Mouse (Mus musculus) kidney, embryonic 14.5 days (tissue): ENCODE measurements at regions not wholly inside any gene's neighbourhood (a gene's known extent, or its start where the extent isn't known, plus 50 kb on each side); places are given as distances from the start of the nearest gene placed in this dataset.

Source experiments
- ATAC-seq: fragments of 200-750 bp; cut with Nextera tagmentation; 2 replicates; pipeline ENCODE4 v1.8.0; 2017; ENCODE audit warnings: moderate number of reproducible peaks, mild to moderate bottlenecking, moderate TSS enrichment, moderate library complexity; ENCODE audit not compliant: low FRiP score, low TSS enrichment
- H3K27ac ChIP-seq: fragments of 300-500 bp; sonication (generic); 2 replicates; pipeline ENCODE4 v1.5.1; 2014; ENCODE audit warnings: low read depth, mild to moderate bottlenecking, low read length, moderate library complexity, mixed read lengths
- H3K27me3 ChIP-seq: fragments of 300-500 bp; sonication (generic); 2 replicates; pipeline ENCODE4 v1.6.1; 2014; ENCODE audit warnings: mild to moderate bottlenecking, low read length; ENCODE audit not compliant: control insufficient read depth, insufficient read depth
- H3K36me3 ChIP-seq: fragments of 300-500 bp; sonication (generic); 2 replicates; pipeline ENCODE4 v1.6.1; 2014; ENCODE audit warnings: low read length, mixed read lengths; ENCODE audit not compliant: control insufficient read depth, insufficient read depth
- H3K4me1 ChIP-seq: fragments of 300-500 bp; sonication (generic); 2 replicates; pipeline ENCODE4 v1.6.1; 2014; ENCODE audit warnings: low read length, mixed read lengths; ENCODE audit not compliant: control insufficient read depth, insufficient read depth
- H3K4me2 ChIP-seq: fragments of 300-500 bp; sonication (generic); replicated peaks from 2 replicates; pipeline ENCODE4 v1.6.1; 2014; ENCODE audit warnings: low read depth, mild to moderate bottlenecking, low read length
- H3K4me3 ChIP-seq: fragments of 300-500 bp; sonication (generic); 2 replicates; pipeline ENCODE4 v1.5.1; 2014; ENCODE audit warnings: mild to moderate bottlenecking, low read length
- H3K9ac ChIP-seq: fragments of 300-500 bp; sonication (generic); 2 replicates; pipeline ENCODE4 v1.6.1; 2014; ENCODE audit warnings: low read depth, mild to moderate bottlenecking, low read length, moderate library complexity
- H3K9me3 ChIP-seq: fragments of 300-500 bp; sonication (generic); 2 replicates; pipeline ENCODE4 v1.6.1; 2016; ENCODE audit warnings: low read length; ENCODE audit not compliant: control insufficient read depth
- WGBS: fragments of 180-500 bp; shearing (Covaris S2); extraction: QIAGEN DNeasy Blood & Tissue Kit; methylation state at CpG from one replicate; pipeline ENCODE4 v1.1.7; 2014; 5-methylcytosine and 5-hydroxymethylcytosine counted together

- WGBS: 67% methylated on average over 6 of the region's 6 CpGs
- H3K4me1 ChIP-seq: no peaks in the 10 kb centered on the region
- H3K4me3 ChIP-seq: no peak overlapping the region
- no peak overlapping the region for H3K9ac ChIP-seq
- H3K27me3 ChIP-seq: no peaks in the 10 kb centered on the region
- H3K4me2 ChIP-seq: no peak overlapping the region
- no peak overlapping the region for H3K27ac ChIP-seq
- H3K9me3 ChIP-seq: no peaks in the 10 kb centered on the region
- no peaks in the 10 kb centered on the region for H3K36me3 ChIP-seq
- no peak for ATAC-seq
These were observed 145.1 kb upstream of the L3mbtl3 start for GRCm38 (mm10) chr10:26520879-26521278.

GRCm38 (mm10) chr10:26525848-26526546, 150.2 kb upstream of the L3mbtl3 start:
- WGBS: 74% methylated on average over 4 of the region's 4 CpGs
- H3K4me3 ChIP-seq: no peak overlapping the region
- H3K9ac ChIP-seq: no peak overlapping the region
- no peak overlapping the region for H3K27ac ChIP-seq
- H3K36me3 ChIP-seq: no peaks in the 10 kb centered on the region
- no peak for ATAC-seq
- no peaks in the 10 kb centered on the region for H3K27me3 ChIP-seq
- H3K9me3 ChIP-seq: no peaks in the 10 kb centered on the region
- no peak overlapping the region for H3K4me2 ChIP-seq
- H3K4me1 ChIP-seq: no peaks in the 10 kb centered on the region

GRCm38 (mm10) chr10:26540189-26540588, 164.4 kb upstream of the L3mbtl3 start:
- no peaks in the 10 kb centered on the region for H3K4me1 ChIP-seq
- no peaks in the 10 kb centered on the region for H3K36me3 ChIP-seq
- no peak overlapping the region for H3K4me2 ChIP-seq
- H3K27ac ChIP-seq: no peak overlapping the region
- H3K4me3 ChIP-seq: no peak overlapping the region
- H3K9me3 ChIP-seq: no peaks in the 10 kb centered on the region
- no peak overlapping the region for H3K9ac ChIP-seq
- ATAC-seq: no peak
- H3K27me3 ChIP-seq: no peaks in the 10 kb centered on the region

GRCm38 (mm10) chr10:26544061-26544460, 168.3 kb upstream of the L3mbtl3 start:
- Histone ChIP-seq H3K4me2 (no peak overlapping the region), H3K4me3 (no peak overlapping the region), H3K4me1 (no peaks in the 10 kb centered on the region), H3K9ac (no peak overlapping the region), H3K27ac (no peak overlapping the region), H3K9me3 (no peaks in the 10 kb centered on the region), H3K36me3 (no peaks in the 10 kb centered on the region), H3K27me3 (no peaks in the 10 kb centered on the region)
- no peak for ATAC-seq
- 90% methylated on average over 1 of the region's 1 CpGs for WGBS

- Histone ChIP-seq H3K4me1 (no peaks in the 10 kb centered on the region), H3K4me2 (no peak overlapping the region), H3K9ac (no peak overlapping the region), H3K36me3 (no peaks in the 10 kb centered on the region), H3K27me3 (no peaks in the 10 kb centered on the region), H3K4me3 (no peak overlapping the region), H3K27ac (no peak overlapping the region), H3K9me3 (no peaks in the 10 kb centered on the region)
- WGBS: 83% methylated on average over 1 of the region's 1 CpGs
- no peak for ATAC-seq
These were observed 169.0 kb upstream of the L3mbtl3 start for GRCm38 (mm10) chr10:26544796-26545195.

- Histone ChIP-seq H3K4me1 (no peaks in the 10 kb centered on the region), H3K9me3 (no peaks in the 10 kb centered on the region), H3K4me3 (no peak overlapping the region), H3K27me3 (no peaks in the 10 kb centered on the region), H3K9ac (no peak overlapping the region), H3K27ac (no peak overlapping the region), H3K36me3 (no peaks in the 10 kb centered on the region), H3K4me2 (no peak overlapping the region)
- WGBS: 86% methylated on average over 8 of the region's 8 CpGs
- ATAC-seq: no peak
These were observed 180.5 kb upstream of the L3mbtl3 start for GRCm38 (mm10) chr10:26556246-26556645.

- WGBS: 81% methylated on average over 1 of the region's 1 CpGs
- no peaks in the 10 kb centered on the region for H3K4me1 ChIP-seq
These were observed 182.3 kb upstream of the L3mbtl3 start for GRCm38 (mm10) chr10:26558118-26558517.

GRCm38 (mm10) chr10:26559323-26559722, 183.6 kb upstream of the L3mbtl3 start:
- no peak overlapping the region for H3K27ac ChIP-seq
- no peak overlapping the region for H3K4me3 ChIP-seq
- no peak overlapping the region for H3K9ac ChIP-seq
- H3K4me1 ChIP-seq: no peaks in the 10 kb centered on the region
- H3K27me3 ChIP-seq: no peaks in the 10 kb centered on the region
- 68% methylated on average over 4 of the region's 4 CpGs for WGBS
- no peaks in the 10 kb centered on the region for H3K36me3 ChIP-seq
- H3K4me2 ChIP-seq: no peak overlapping the region
- H3K9me3 ChIP-seq: no peaks in the 10 kb centered on the region
- ATAC-seq: no peak

More at GRCm38 (mm10) chr10:26558118-26558517, 182.3 kb upstream of the L3mbtl3 start:
- H3K9me3 ChIP-seq: no peaks in the 10 kb centered on the region
- no peaks in the 10 kb centered on the region for H3K27me3 ChIP-seq
- no peak for ATAC-seq
- no peak overlapping the region for H3K4me2 ChIP-seq
- H3K4me3 ChIP-seq: no peak overlapping the region
- no peak overlapping the region for H3K27ac ChIP-seq
- H3K9ac ChIP-seq: no peak overlapping the region
- no peaks in the 10 kb centered on the region for H3K36me3 ChIP-seq

- Histone ChIP-seq H3K4me2 (no peak overlapping the region), H3K27me3 (no peaks in the 10 kb centered on the region), H3K9ac (no peak overlapping the region), H3K36me3 (no peaks in the 10 kb centered on the region), H3K4me1 (no peaks in the 10 kb centered on the region), H3K4me3 (no peak overlapping the region), H3K27ac (no peak overlapping the region), H3K9me3 (no peaks in the 10 kb centered on the region)
- no peak for ATAC-seq
- 74% methylated on average over 4 of the region's 4 CpGs for WGBS
These were observed 184.7 kb upstream of the L3mbtl3 start for GRCm38 (mm10) chr10:26560456-26560855.
